Mouse (Mus musculus) liver (tissue): Measurements from ENCODE around the gene Hdac8.

Source experiments
- DNase-seq: peaks from one replicate; pipeline ENCODE4 v3.0.0-alpha.2; 2020; ENCODE audit warnings: mixed read lengths

Gene Hdac8

GRCm38 (mm10) chrX:102339396-102340155, 165.6 kb downstream of the Hdac8 start:
- DNase-seq: no peak

DNA sequence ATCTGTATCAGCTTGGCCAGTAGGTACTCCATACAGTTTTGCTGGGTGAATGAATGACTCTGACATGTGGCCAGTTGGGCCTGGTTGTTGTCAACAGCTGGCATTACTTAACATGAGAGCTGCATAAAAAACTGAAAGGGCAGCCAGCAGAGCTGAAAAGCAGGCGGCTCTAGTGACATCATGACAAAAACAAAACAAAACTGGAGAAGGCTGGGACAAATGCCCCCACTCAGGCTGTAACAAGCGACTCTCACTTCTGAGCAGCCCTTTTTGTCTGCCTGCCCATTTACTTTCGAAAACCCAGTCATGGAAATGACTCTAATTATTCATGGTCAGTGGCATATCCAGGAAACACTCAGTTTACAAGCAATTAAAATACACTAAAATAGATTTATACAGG, 185.5 kb downstream of the Hdac8 start:
- DNase-seq: no peak

- no peak for DNase-seq
Measured at GRCm38 (mm10) chrX:102319252-102319651, 185.9 kb downstream of the Hdac8 start.

DNA sequence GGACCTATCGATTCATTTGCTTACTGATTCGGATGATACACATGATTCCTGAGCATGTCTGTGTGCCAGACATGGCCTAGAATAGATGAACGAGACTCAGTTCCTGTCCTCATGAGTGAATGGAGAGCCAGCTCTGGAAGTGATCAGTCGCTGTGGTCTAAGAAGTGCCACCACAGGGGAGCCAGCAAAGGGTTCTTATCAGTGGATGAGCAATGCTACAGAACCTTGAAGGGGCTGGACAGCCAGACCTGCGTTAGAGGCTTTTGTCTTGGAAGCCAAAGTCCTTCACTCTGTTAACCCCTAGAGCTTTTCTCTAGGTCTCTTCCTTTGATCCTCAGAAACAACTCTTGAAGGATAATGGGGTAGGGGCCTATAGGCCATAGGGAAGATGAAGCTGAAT, 186.4 kb downstream of the Hdac8 start:
- DNase-seq: no peak

DNA sequence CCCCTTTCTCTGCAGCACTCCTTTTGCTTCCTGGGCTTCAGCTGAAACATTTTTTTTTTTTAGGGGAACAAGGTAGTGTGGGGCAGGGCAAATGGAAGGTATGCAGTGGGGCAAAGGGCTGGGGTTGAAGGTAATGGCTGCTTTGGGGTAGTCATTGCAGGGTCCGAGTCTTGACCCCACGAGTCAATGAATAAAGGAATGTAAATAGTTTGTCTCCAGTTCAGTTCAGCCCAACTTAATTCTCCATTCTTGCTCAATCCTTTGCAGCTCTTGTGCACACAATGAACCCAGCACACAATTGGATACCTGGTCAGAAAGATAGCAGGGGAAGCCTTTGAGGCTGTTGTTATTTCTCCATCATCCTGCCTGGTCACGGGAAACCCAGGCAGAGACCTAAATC, 194.0 kb downstream of the Hdac8 start:
- no peak for DNase-seq

DNA sequence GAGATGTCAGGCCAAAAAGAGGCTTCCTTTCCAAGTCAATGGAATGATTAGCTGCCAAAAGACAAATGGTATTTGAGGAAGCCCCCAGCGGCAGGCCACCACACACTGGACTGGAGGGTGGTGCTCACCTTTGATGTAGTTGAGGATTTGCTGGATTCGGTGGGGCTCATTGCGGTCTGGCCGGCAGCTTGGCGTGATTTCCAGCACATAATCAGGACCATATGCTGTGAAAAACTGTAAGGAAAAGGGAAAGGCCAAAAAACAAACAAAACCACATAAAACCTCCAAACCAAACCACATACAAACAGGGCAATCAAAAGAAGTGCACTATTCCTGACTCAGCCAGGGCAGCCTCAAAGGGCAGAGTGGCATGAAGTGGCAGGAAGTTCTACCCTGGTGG, 197.6 kb downstream of the Hdac8 start:
- no peak for DNase-seq

- DNase-seq: no peak
Measured at GRCm38 (mm10) chrX:102305806-102306205, 199.4 kb downstream of the Hdac8 start.

- no peak for DNase-seq
Measured at GRCm38 (mm10) chrX:102304914-102305313, 200.2 kb downstream of the Hdac8 start.

- no peak for DNase-seq
Measured at GRCm38 (mm10) chrX:102302476-102302875, 202.7 kb downstream of the Hdac8 start.

DNA sequence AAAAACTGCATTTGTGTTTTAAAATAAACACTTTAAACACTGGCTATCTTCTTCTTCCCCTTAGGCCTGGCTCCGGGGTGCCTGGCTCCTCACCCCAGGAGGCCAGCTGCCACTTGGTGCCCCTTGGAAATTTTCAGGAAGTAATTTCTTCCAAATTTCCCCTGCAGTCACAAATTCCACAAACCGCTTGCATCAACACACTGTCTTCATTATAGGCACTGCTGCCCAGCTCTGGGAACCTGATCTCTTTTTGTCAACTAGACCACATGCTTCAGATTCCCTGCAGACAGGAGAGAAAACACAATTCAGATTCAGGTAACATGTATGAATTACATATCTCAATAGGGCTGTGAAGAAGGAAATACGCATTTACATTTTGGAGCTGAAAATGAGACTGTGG, 220.3 kb downstream of the Hdac8 start:
- no peak for DNase-seq

- DNase-seq: no peak
Measured at GRCm38 (mm10) chrX:102262620-102263345, 242.4 kb downstream of the Hdac8 start.

GRCm38 (mm10) chrX:102259772-102260171, 245.4 kb downstream of the Hdac8 start:
- no peak for DNase-seq

DNA sequence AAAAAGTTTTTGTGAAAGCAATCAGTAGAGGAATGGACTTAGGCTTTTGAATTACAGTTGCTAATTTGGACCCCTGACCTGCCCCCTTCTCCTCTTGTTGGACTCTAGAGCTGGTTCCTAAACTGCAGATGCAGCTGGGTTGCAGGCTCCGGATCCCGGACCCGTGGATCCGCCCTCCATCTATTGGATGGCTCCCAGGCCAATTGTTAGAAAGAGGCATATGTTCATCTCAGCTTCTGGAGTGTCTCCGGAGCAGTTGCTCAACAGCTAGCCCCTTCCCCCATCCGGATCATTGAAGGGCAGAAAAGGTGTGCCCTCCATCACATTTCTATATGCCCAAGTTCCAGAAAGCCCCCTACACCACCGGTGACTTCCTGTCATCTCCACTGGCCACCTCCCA, 251.3 kb downstream of the Hdac8 start:
- DNase-seq: no peak

DNA sequence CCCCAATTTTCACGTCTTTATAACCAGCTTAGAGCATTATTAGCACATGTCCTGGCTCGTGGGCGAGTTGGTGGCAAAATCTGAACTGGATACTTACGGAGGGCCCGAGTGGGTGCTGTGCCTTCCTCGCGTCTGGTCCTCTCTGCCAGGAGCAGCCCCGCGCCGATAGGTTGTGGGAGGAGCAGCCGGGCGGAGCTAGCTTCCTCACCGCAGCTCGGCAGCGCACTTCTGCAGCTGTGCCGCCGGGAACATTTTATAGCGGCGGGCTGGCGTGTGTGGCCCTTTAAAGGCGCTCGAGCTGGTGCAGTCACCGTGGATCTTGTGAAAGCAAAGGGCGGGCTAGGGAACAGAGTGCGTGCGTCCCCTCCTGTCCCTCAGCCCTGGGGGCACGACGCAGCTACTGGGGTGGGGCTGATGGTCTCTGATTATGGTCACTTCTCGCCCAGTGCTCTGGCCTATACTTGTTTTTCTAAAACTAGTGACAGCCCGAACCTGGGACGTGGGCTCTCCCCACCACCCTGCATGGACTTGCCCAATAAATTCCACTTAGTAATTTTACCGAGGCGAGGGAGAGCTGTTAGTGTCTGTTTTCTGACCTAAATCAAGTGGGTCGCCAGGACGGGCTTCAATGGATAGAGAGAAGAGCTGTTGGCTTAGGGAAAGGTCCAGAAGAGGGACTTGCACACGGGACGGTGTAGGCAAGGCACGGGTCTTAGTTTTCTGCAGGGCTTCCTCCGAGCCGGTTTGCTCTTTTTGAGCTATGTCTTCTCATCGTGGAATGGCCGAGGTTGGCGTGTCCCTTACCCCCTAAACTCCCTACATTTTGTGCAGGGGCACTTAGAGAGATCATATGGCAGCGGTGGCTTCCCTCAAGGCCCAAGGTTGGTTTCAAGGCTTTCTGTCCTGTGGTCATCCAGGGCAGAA, 253.0 kb downstream of the Hdac8 start, which contains the start of gene Cited1:
Gene Cited1 (minus strand): TSS at position 245 of the 924 bp plus-strand sequence.
- DNase-seq: peak; percentile 67

DNA sequence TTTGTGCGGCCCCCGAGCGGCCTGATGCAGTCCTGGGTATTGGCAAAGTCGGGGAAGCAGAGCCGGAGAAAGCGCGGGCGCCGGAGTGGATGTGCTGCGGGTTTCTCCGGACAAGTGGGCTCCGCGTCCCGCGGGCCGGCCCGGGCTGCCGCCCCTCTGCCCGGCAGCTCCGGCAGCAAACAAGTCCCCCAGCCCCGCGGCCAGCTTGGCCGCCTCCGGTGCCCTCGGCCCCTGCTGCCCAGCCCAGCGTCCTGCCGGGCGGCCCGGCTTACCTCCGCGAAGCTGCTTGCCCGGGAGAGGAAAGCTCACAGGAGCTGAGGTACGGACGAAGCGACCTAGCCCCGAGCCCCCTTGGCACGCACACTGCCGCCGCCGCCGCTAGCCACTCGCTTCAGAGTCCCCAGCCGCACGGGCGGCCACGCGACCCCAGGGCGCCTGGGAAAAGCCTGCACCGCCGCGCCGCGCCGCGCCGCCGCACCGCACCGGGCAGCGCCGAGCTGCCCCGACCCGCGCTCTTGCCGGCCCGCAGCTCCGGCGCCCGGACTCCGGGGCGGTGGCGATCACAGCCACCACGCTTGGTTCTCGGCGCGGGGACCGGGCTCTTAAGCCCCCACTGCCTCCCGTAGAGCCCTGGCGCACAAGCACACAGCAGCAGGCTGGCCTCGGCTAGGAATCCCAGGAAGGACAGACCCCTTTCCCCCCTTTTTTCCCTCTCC, 253.8 kb downstream of the Hdac8 start:
- no peak for DNase-seq

GRCm38 (mm10) chrX:102250891-102251170, 254.3 kb downstream of the Hdac8 start:
- DNase-seq: no peak

- DNase-seq: no peak
Measured at GRCm38 (mm10) chrX:102250150-102250890, 254.8 kb downstream of the Hdac8 start.

GRCm38 (mm10) chrX:102244334-102244733, 260.8 kb downstream of the Hdac8 start:
- DNase-seq: no peak
